Mouse (Mus musculus): Measurements from ENCODE around the gene Bglap. TPM values are rescaled to one million over a fixed set of nuclear protein-coding genes. Genes with fewer than 3 reads are reported as not detected.

Bglap gene
- polyA plus RNA-seq, 1 experiment: 0.43 TPM

GRCm38 (mm10) chr3:88338316-88338715, 45.9 kb downstream of the Bglap start:
- peaks cover 10% of the 10 kb centered on the region for H3K36me3 ChIP-seq (ENCODE audit: control insufficient read depth, insufficient read depth, low read length)
- no peak overlapping the region for H3K27ac ChIP-seq (ENCODE audit: insufficient read depth, low read length)
- H3K4me3 ChIP-seq (ENCODE audit: extremely low read depth, insufficient read depth, insufficient read length): no peak overlapping the region
- TF ChIP-seq CTCF (IDR thresholded peaks at IDR 0.05; ENCODE audit: extremely low read depth, insufficient read depth, insufficient read length, insufficient replicate concordance): no peak
- TF ChIP-seq POLR2A (IDR thresholded peaks at IDR 0.05; ENCODE audit: low read depth, low read length): no peak
- DNase-seq (ENCODE audit: low read depth in 1 of 2, low spot score in 2 of 2): no peak
- peaks cover 6% of the 10 kb centered on the region; the same call in 1 of the 2 replicates for H3K4me1 ChIP-seq (ENCODE audit: control insufficient read depth, insufficient read depth, insufficient read length)
- 71% methylated on average over 7 of the region's 7 CpGs for WGBS
- no peaks in the 10 kb centered on the region for H3K27me3 ChIP-seq (ENCODE audit: control insufficient read depth, insufficient read depth, low read length)

GRCm38 (mm10) chr3:88337367-88338020, 46.8 kb downstream of the Bglap start:
- DNase-seq (ENCODE audit: low read depth in 1 of 2, low spot score in 2 of 2): peak in 1 of 2 experiments; percentile 7
- 26% methylated on average over 11 of the region's 11 CpGs for WGBS
- H3K4me3 ChIP-seq (ENCODE audit: extremely low read depth, insufficient read depth, insufficient read length): no peak overlapping the region

GRCm38 (mm10) chr3:88336058-88337013, 47.9 kb downstream of the Bglap start, which contains the start of the genes Tmem79 and Smg5:
TSS of gene Tmem79 (minus strand) at chr3:88336148.
TSS of gene Smg5 (plus strand) at chr3:88336260.
- WGBS: 1% methylated on average over 61 of the region's 66 CpGs

More at GRCm38 (mm10) chr3:88337367-88338020, 46.8 kb downstream of the Bglap start:
- H3K36me3 ChIP-seq (ENCODE audit: control insufficient read depth, insufficient read depth, low read length): peaks cover 3% of the 10 kb centered on the region
- no peak overlapping the region for H3K27ac ChIP-seq (ENCODE audit: insufficient read depth, low read length)
- H3K4me1 ChIP-seq (ENCODE audit: control insufficient read depth, insufficient read depth, insufficient read length): peaks cover 6% of the 10 kb centered on the region; the same call in 1 of the 2 replicates
- no peak for TF ChIP-seq CTCF (IDR thresholded peaks at IDR 0.05; ENCODE audit: extremely low read depth, insufficient read depth, insufficient read length, insufficient replicate concordance)
- no peak for TF ChIP-seq POLR2A (IDR thresholded peaks at IDR 0.05; ENCODE audit: low read depth, low read length)
- no peaks in the 10 kb centered on the region for H3K27me3 ChIP-seq (ENCODE audit: control insufficient read depth, insufficient read depth, low read length)

GRCm38 (mm10) chr3:88335436-88336053, 48.7 kb downstream of the Bglap start:
- under 1% methylated on average over 27 of the region's 27 CpGs for WGBS
- peak overlapping the region; percentile 89 for H3K27ac ChIP-seq (ENCODE audit: insufficient read depth, low read length)
- peak overlapping the region; percentile 95 for H3K4me3 ChIP-seq (ENCODE audit: extremely low read depth, insufficient read depth, insufficient read length)
- H3K27me3 ChIP-seq (ENCODE audit: control insufficient read depth, insufficient read depth, low read length): no peaks in the 10 kb centered on the region
- no peaks in the 10 kb centered on the region for H3K36me3 ChIP-seq (ENCODE audit: control insufficient read depth, insufficient read depth, low read length)
- no peak for TF ChIP-seq POLR2A (IDR thresholded peaks at IDR 0.05; ENCODE audit: low read depth, low read length)
- H3K4me1 ChIP-seq (ENCODE audit: control insufficient read depth, insufficient read depth, insufficient read length): peaks cover 6% of the 10 kb centered on the region; the same call in 1 of the 2 replicates
- no peak for DNase-seq (ENCODE audit: low read depth in 1 of 2, low spot score in 2 of 2)

More at GRCm38 (mm10) chr3:88336058-88337013, 47.9 kb downstream of the Bglap start, which contains the start of the genes Tmem79 and Smg5:
- DNase-seq (ENCODE audit: low read depth in 1 of 2, low spot score in 2 of 2): peak; percentile 92 to 96
- no peak for TF ChIP-seq CTCF (IDR thresholded peaks at IDR 0.05; ENCODE audit: extremely low read depth, insufficient read depth, insufficient read length, insufficient replicate concordance)
- peak; percentile 90 for TF ChIP-seq POLR2A (IDR thresholded peaks at IDR 0.05; ENCODE audit: low read depth, low read length)
- Histone ChIP-seq H3K36me3 (ENCODE audit: control insufficient read depth, insufficient read depth, low read length) (no peaks in the 10 kb centered on the region), H3K4me1 (ENCODE audit: control insufficient read depth, insufficient read depth, insufficient read length) (peaks cover 6% of the 10 kb centered on the region; the same call in 1 of the 2 replicates), H3K27me3 (ENCODE audit: control insufficient read depth, insufficient read depth, low read length) (no peaks in the 10 kb centered on the region), H3K27ac (ENCODE audit: insufficient read depth, low read length) (peak within 1 kb of the TSS; percentile 95), H3K4me3 (ENCODE audit: extremely low read depth, insufficient read depth, insufficient read length) (peak within 1 kb of the TSS; percentile 95)

GRCm38 (mm10) chr3:88334902-88335435, 49.3 kb downstream of the Bglap start:
- Histone ChIP-seq H3K4me3 (ENCODE audit: extremely low read depth, insufficient read depth, insufficient read length) (no peak overlapping the region; the same call in 1 of the 2 replicates), H3K27ac (ENCODE audit: insufficient read depth, low read length) (0 out of 2 replicates have a peak overlapping the region, but pooled peaks have one; percentile 89), H3K4me1 (ENCODE audit: control insufficient read depth, insufficient read depth, insufficient read length) (peaks cover 6% of the 10 kb centered on the region; the same call in 1 of the 2 replicates), H3K36me3 (ENCODE audit: control insufficient read depth, insufficient read depth, low read length) (no peaks in the 10 kb centered on the region), H3K27me3 (ENCODE audit: control insufficient read depth, insufficient read depth, low read length) (no peaks in the 10 kb centered on the region)
- no peak for DNase-seq (ENCODE audit: low read depth in 1 of 2, low spot score in 2 of 2)
- WGBS: 20% methylated on average over 3 of the region's 3 CpGs
- TF ChIP-seq POLR2A (IDR thresholded peaks at IDR 0.05; ENCODE audit: low read depth, low read length) (no peak), CTCF (IDR thresholded peaks at IDR 0.05; ENCODE audit: extremely low read depth, insufficient read depth, insufficient read length, insufficient replicate concordance) (no peak)

- Histone ChIP-seq H3K27ac (ENCODE audit: insufficient read depth, low read length) (no peak overlapping the region), H3K4me3 (ENCODE audit: extremely low read depth, insufficient read depth, insufficient read length) (no peak overlapping the region), H3K4me1 (ENCODE audit: control insufficient read depth, insufficient read depth, insufficient read length) (peaks cover 6% of the 10 kb centered on the region; the same call in 1 of the 2 replicates), H3K27me3 (ENCODE audit: control insufficient read depth, insufficient read depth, low read length) (no peaks in the 10 kb centered on the region), H3K36me3 (ENCODE audit: control insufficient read depth, insufficient read depth, low read length) (peaks cover 3% of the 10 kb centered on the region; the same call in 1 of the 2 replicates)
- TF ChIP-seq CTCF (IDR thresholded peaks at IDR 0.05; ENCODE audit: extremely low read depth, insufficient read depth, insufficient read length, insufficient replicate concordance) (no peak), POLR2A (IDR thresholded peaks at IDR 0.05; ENCODE audit: low read depth, low read length) (no peak)
- WGBS: 90% methylated on average over 12 of the region's 12 CpGs
- no peak for DNase-seq (ENCODE audit: low read depth in 1 of 2, low spot score in 2 of 2)
Measured at GRCm38 (mm10) chr3:88334029-88334658, 50.1 kb downstream of the Bglap start.

Other genes starting within 250 kb of the Bglap start
- gene Mef2d, start 242.1 kb downstream of the Bglap start, polyA plus RNA-seq (2012; rRNA removed): 119 and 142 TPM in 2 replicates
- gene Rhbg, start 129.8 kb downstream of the Bglap start, polyA plus RNA-seq (2012; rRNA removed): 0.21 and 0.29 TPM in 2 replicates
- not detected in 2 replicates for gene Gm38392, start 97.3 kb downstream of the Bglap start, polyA plus RNA-seq (2012; rRNA removed)
- gene Tsacc, start 87.5 kb downstream of the Bglap start, polyA plus RNA-seq (2012; rRNA removed): 1.7 and 2.1 TPM in 2 replicates
- 72.2 and 77.4 TPM in 2 replicates for gene Cct3, start 87.3 kb downstream of the Bglap start, polyA plus RNA-seq (2012; rRNA removed)
- gene Glmp, start 59.4 kb downstream of the Bglap start, polyA plus RNA-seq (2012; rRNA removed): 116 and 118 TPM in 2 replicates
- gene Tmem79, start 48.3 kb downstream of the Bglap start, polyA plus RNA-seq (2012; rRNA removed): 1.1 and 1.6 TPM in 2 replicates
- gene Smg5, start 48.2 kb downstream of the Bglap start, polyA plus RNA-seq (2012; rRNA removed): 64.6 and 70.3 TPM in 2 replicates
- 4.3 and 4.4 TPM in 2 replicates for gene Paqr6, start 19.9 kb downstream of the Bglap start, polyA plus RNA-seq (2012; rRNA removed)
- 0.21 and 0.27 TPM in 2 replicates for gene Bglap3, start 11.7 kb downstream of the Bglap start, polyA plus RNA-seq (2012; rRNA removed)
- not detected in 2 replicates for gene Bglap2, start 5.8 kb downstream of the Bglap start, polyA plus RNA-seq (2012; rRNA removed)
- 67.6 and 105 TPM in 2 replicates for gene Pmf1, start 25.9 kb upstream of the Bglap start, polyA plus RNA-seq (2012; rRNA removed)
- 13.9 and 17.1 TPM in 2 replicates for gene Slc25a44, start 40.7 kb upstream of the Bglap start, polyA plus RNA-seq (2012; rRNA removed)
- 54.3 and 67.0 TPM in 2 replicates for gene Sema4a, start 76.7 kb upstream of the Bglap start, polyA plus RNA-seq (2012; rRNA removed)
- 51.3 and 72.3 TPM in 2 replicates for gene Lmna, start 125.5 kb upstream of the Bglap start, polyA plus RNA-seq (2012; rRNA removed)
- gene Mex3a, start 147.9 kb upstream of the Bglap start, polyA plus RNA-seq (2012; rRNA removed): 1.00 and 1.0 TPM in 2 replicates
- gene Rab25, start 163.8 kb upstream of the Bglap start, polyA plus RNA-seq (2012; rRNA removed): 1.0 and 1.3 TPM in 2 replicates
- gene Lamtor2, start 168.6 kb upstream of the Bglap start, polyA plus RNA-seq (2012; rRNA removed): 104 and 141 TPM in 2 replicates
- gene Ubqln4, start 169.3 kb upstream of the Bglap start, polyA plus RNA-seq (2012; rRNA removed): 32.5 and 33.7 TPM in 2 replicates
- gene Ssr2, start 191.4 kb upstream of the Bglap start, polyA plus RNA-seq (2012; rRNA removed): 77.2 and 88.7 TPM in 2 replicates
- gene Arhgef2, start 221.5 kb upstream of the Bglap start, polyA plus RNA-seq (2012; rRNA removed): 120 and 146 TPM in 2 replicates